In genomic region chr16:72993189-72993588, GRCm38 (mm10) we compare ENCODE assay signal across 21 mouse cellular contexts.
A peak's percentile ranks its signal among the peaks of the same experiment; 100 is the strongest.
DNase-seq lines count a peak whose midpoint lies in the region; ATAC-seq and TF ChIP-seq lines count a peak whose summit lies in the region.
"Had no signal": no experiment of that assay in that cellular context is flagged by ENCODE, and none has a peak within 500 bp of the region (broad histone marks: within the 10 kb centered on the region; RNA-seq: fewer than 3 reads in every experiment).

No protein-coding gene starts in this region.

- DNase-seq in kidney, adult 8-10 months = no peak
- DNase-seq in lung, embryonic 14.5 days = peak; percentile 13
- DNase-seq in lung, adult 2 months = no peak
- DNase-seq in liver, embryonic 13.5 days = no peak
- no peak for DNase-seq in stomach, postnatal 0 days (ENCODE audit: low spot score)
- no peak for DNase-seq in left cerebral cortex, postnatal 36 days (ENCODE audit: low spot score in 2 of 2)
- no peak for DNase-seq in layer of hippocampus, adult 2 months (ENCODE audit: low spot score in 2 of 2)
- DNase-seq: adrenal gland, postnatal 36 days; cerebellum, adult 11-12 months; cerebellum, postnatal 14 days; kidney, adult 18-20 months; left cerebral cortex, postnatal 4 days; right cerebral cortex, postnatal 14 days had no signal

- ATAC-seq in kidney, embryonic 14.5 days (ENCODE audit: low FRiP score, low TSS enrichment) = peak; percentile 73; the same call in 1 of the 2 replicates
- ATAC-seq in lung, embryonic 14.5 days (ENCODE audit: insufficient read depth) = peak; percentile 74; the same call in 1 of the 2 replicates
- peak; percentile 50; the same call in 1 of the 2 replicates for ATAC-seq in liver, embryonic 13.5 days (ENCODE audit: low read depth)
- peak; percentile 65; the same call in 1 of the 2 replicates for ATAC-seq in stomach, postnatal 0 days (ENCODE audit: low FRiP score, low TSS enrichment)
- ATAC-seq: lung, postnatal 0 days; midbrain, embryonic 13.5 days had no signal

- no peak for TF ChIP-seq CTCF in lung, embryonic 14.5 days (IDR thresholded peaks at IDR 0.05; ENCODE audit: low read depth)
- no peak for TF ChIP-seq CTCF in lung, adult 2 months (IDR thresholded peaks at IDR 0.05; ENCODE audit: insufficient read depth, low read length)
- no peak for TF ChIP-seq CTCF in stomach, postnatal 0 days (IDR thresholded peaks at IDR 0.05; ENCODE audit: low read depth)
- no peak for TF ChIP-seq CTCF in layer of hippocampus, adult 2 months (conservative IDR thresholded peaks at IDR 0.05)

- H3K4me3 ChIP-seq in kidney, embryonic 14.5 days (ENCODE audit: low read length) = no peak overlapping the region
- no peak overlapping the region for H3K4me3 ChIP-seq in lung, embryonic 14.5 days (ENCODE audit: low read depth, low read length)
- H3K4me3 ChIP-seq in lung, adult 2 months (replicated peaks; ENCODE audit: extremely low read depth, low read depth, low read length) = no peak overlapping the region
- H3K4me3 ChIP-seq in liver, embryonic 13.5 days (replicated peaks) = no peak overlapping the region
- H3K4me3 ChIP-seq in stomach, postnatal 0 days (ENCODE audit: low read depth, low read length) = no peak overlapping the region
- H3K4me3 ChIP-seq in layer of hippocampus, adult 2 months = no peak overlapping the region
- H3K4me3 ChIP-seq: forebrain, embryonic 12.5 days; heart, embryonic 13.5 days; midbrain, embryonic 13.5 days; myocyte; neural tube, embryonic 15.5 days had no signal

- 44% methylated on average over 8 of the region's 8 CpGs for WGBS in kidney, embryonic 14.5 days
- WGBS in lung, embryonic 14.5 days = 26% methylated on average over 8 of the region's 8 CpGs
- 34% methylated on average over 8 of the region's 8 CpGs for WGBS in lung, adult 2 months
- WGBS in liver, embryonic 13.5 days (ENCODE audit: insufficient replicate concordance) = 68% methylated on average over 8 of the region's 8 CpGs
- WGBS in stomach, postnatal 0 days = 22% methylated on average over 8 of the region's 8 CpGs

- intact Hi-C loops in left cerebral cortex, postnatal 36 days (cut with DNase I) = loop anchor here (10.0 kb wide), 1 partner anchor 1692 kb away; no protein-coding TSS in a partner anchor

- no peak overlapping the region for H3K4me2 ChIP-seq in kidney, embryonic 14.5 days (replicated peaks; ENCODE audit: low read depth, low read length)
- no peak overlapping the region for H3K4me2 ChIP-seq in lung, embryonic 14.5 days
- H3K4me2 ChIP-seq in liver, embryonic 13.5 days = no peak overlapping the region
- H3K4me2 ChIP-seq in stomach, postnatal 0 days (replicated peaks; ENCODE audit: low read depth) = 0 out of 2 replicates have a peak overlapping the region, but pooled peaks have one; percentile 11
- H3K4me2 ChIP-seq: forebrain, embryonic 12.5 days; heart, embryonic 13.5 days; hindbrain, embryonic 14.5 days; midbrain, embryonic 13.5 days; neural tube, embryonic 15.5 days had no signal

- H3K4me1 ChIP-seq in kidney, embryonic 14.5 days (ENCODE audit: control insufficient read depth, insufficient read depth, low read length) = no peaks in the 10 kb centered on the region; the same call in 1 of the 2 replicates
- no peaks in the 10 kb centered on the region for H3K4me1 ChIP-seq in lung, embryonic 14.5 days (ENCODE audit: insufficient read depth)
- no peaks in the 10 kb centered on the region for H3K4me1 ChIP-seq in lung, adult 2 months (ENCODE audit: control insufficient read depth, insufficient read depth, low read length)
- 0 out of 2 replicates have a peak, but pooled peaks cover 3% of the 10 kb centered on the region for H3K4me1 ChIP-seq in liver, embryonic 13.5 days (replicated peaks)
- H3K4me1 ChIP-seq in stomach, postnatal 0 days (replicated peaks; ENCODE audit: control insufficient read depth, insufficient read depth) = no peaks in the 10 kb centered on the region

- peaks cover 8% of the 10 kb centered on the region; the same call in 1 of the 2 replicates for H3K36me3 ChIP-seq in kidney, embryonic 14.5 days (ENCODE audit: control insufficient read depth, insufficient read depth, low read length)
- 0 out of 2 replicates have a peak, but pooled peaks cover 2% of the 10 kb centered on the region for H3K36me3 ChIP-seq in lung, embryonic 14.5 days (ENCODE audit: insufficient read depth)
- no peaks in the 10 kb centered on the region for H3K36me3 ChIP-seq in liver, embryonic 13.5 days
- 0 out of 2 replicates have a peak, but pooled peaks cover 2% of the 10 kb centered on the region for H3K36me3 ChIP-seq in stomach, postnatal 0 days (ENCODE audit: control insufficient read depth, insufficient read depth, low read length)
- H3K36me3 ChIP-seq: forebrain, embryonic 12.5 days; neural tube, embryonic 15.5 days had no signal

- H3K27me3 ChIP-seq in kidney, embryonic 14.5 days (ENCODE audit: control insufficient read depth, insufficient read depth, low read length) = no peaks in the 10 kb centered on the region
- no peaks in the 10 kb centered on the region for H3K27me3 ChIP-seq in lung, embryonic 14.5 days (ENCODE audit: insufficient read depth, low read length)
- H3K27me3 ChIP-seq in liver, embryonic 13.5 days = no peaks in the 10 kb centered on the region
- no peaks in the 10 kb centered on the region for H3K27me3 ChIP-seq in stomach, postnatal 0 days (ENCODE audit: control insufficient read depth, insufficient read depth, low read length)
- H3K27me3 ChIP-seq: forebrain, embryonic 12.5 days; heart, embryonic 13.5 days; midbrain, embryonic 13.5 days; neural tube, embryonic 15.5 days had no signal

- TF ChIP-seq EP300 in stomach, postnatal 0 days (optimal IDR thresholded peaks at IDR 0.05) = no peak

- H3K9ac ChIP-seq in kidney, embryonic 14.5 days (ENCODE audit: low read depth, low read length) = no peak overlapping the region
- H3K9ac ChIP-seq in lung, embryonic 14.5 days = no peak overlapping the region
- H3K9ac ChIP-seq in liver, embryonic 13.5 days = no peak overlapping the region
- no peak overlapping the region for H3K9ac ChIP-seq in stomach, postnatal 0 days (ENCODE audit: low read length)
- H3K9ac ChIP-seq: forebrain, embryonic 12.5 days; heart, embryonic 13.5 days; hindbrain, embryonic 14.5 days; midbrain, embryonic 13.5 days; neural tube, embryonic 15.5 days had no signal

- no peak for TF ChIP-seq POLR2A in lung, adult 2 months (IDR thresholded peaks at IDR 0.05; ENCODE audit: borderline replicate concordance, extremely low read depth, low read depth, low read length)

- no peak overlapping the region for H3K27ac ChIP-seq in kidney, embryonic 14.5 days (ENCODE audit: low read depth, low read length)
- H3K27ac ChIP-seq in lung, embryonic 14.5 days (ENCODE audit: low read depth) = no peak overlapping the region
- H3K27ac ChIP-seq in liver, embryonic 13.5 days = no peak overlapping the region
- H3K27ac ChIP-seq in stomach, postnatal 0 days (replicated peaks) = no peak overlapping the region
- no peak overlapping the region for H3K27ac ChIP-seq in layer of hippocampus, adult 2 months
- H3K27ac ChIP-seq: forebrain, embryonic 12.5 days; heart, embryonic 13.5 days; hindbrain, embryonic 14.5 days; midbrain, embryonic 13.5 days; neural tube, embryonic 15.5 days had no signal

- no peaks in the 10 kb centered on the region for H3K9me3 ChIP-seq in kidney, embryonic 14.5 days (ENCODE audit: control insufficient read depth, low read length)
- no peaks in the 10 kb centered on the region for H3K9me3 ChIP-seq in lung, embryonic 14.5 days (ENCODE audit: low read depth, low read length)
- H3K9me3 ChIP-seq in liver, embryonic 13.5 days (replicated peaks) = no peaks in the 10 kb centered on the region
- H3K9me3 ChIP-seq in stomach, postnatal 0 days (ENCODE audit: control insufficient read depth, low read length) = no peaks in the 10 kb centered on the region
- H3K9me3 ChIP-seq: forebrain, embryonic 12.5 days; heart, embryonic 13.5 days; midbrain, embryonic 13.5 days; neural tube, embryonic 15.5 days had no signal
